Mouse (Mus musculus): ENCODE data around the gene 4930524B15Rik.
"Not testable (repeated sequence)": the region's sequence is repeated elsewhere in the genome, so short reads cannot be mapped to it uniquely, and the experiment has no call there.

The 4930524B15Rik gene

GRCm38 (mm10) chr11:31965256-31966134 lies at the start of gene 4930524B15Rik:
TSS of gene 4930524B15Rik (plus strand) at chr11:31965592.
- peak; percentile 20 for DNase-seq

- DNase-seq, result no peak
Measured at GRCm38 (mm10) chr11:31917769-31918168, 47.6 kb upstream of the 4930524B15Rik start.

- DNase-seq, result no peak
Measured at GRCm38 (mm10) chr11:31930051-31930450, 35.3 kb upstream of the 4930524B15Rik start.

GRCm38 (mm10) chr11:31935652-31936051 lies 29.7 kb upstream of the 4930524B15Rik start:
- no peak for DNase-seq

GRCm38 (mm10) chr11:31936910-31937525 lies 28.4 kb upstream of the 4930524B15Rik start:
- DNase-seq, result no peak

- peak; percentile 51 for DNase-seq
Measured at GRCm38 (mm10) chr11:31940898-31941639, 24.3 kb upstream of the 4930524B15Rik start.

DNA sequence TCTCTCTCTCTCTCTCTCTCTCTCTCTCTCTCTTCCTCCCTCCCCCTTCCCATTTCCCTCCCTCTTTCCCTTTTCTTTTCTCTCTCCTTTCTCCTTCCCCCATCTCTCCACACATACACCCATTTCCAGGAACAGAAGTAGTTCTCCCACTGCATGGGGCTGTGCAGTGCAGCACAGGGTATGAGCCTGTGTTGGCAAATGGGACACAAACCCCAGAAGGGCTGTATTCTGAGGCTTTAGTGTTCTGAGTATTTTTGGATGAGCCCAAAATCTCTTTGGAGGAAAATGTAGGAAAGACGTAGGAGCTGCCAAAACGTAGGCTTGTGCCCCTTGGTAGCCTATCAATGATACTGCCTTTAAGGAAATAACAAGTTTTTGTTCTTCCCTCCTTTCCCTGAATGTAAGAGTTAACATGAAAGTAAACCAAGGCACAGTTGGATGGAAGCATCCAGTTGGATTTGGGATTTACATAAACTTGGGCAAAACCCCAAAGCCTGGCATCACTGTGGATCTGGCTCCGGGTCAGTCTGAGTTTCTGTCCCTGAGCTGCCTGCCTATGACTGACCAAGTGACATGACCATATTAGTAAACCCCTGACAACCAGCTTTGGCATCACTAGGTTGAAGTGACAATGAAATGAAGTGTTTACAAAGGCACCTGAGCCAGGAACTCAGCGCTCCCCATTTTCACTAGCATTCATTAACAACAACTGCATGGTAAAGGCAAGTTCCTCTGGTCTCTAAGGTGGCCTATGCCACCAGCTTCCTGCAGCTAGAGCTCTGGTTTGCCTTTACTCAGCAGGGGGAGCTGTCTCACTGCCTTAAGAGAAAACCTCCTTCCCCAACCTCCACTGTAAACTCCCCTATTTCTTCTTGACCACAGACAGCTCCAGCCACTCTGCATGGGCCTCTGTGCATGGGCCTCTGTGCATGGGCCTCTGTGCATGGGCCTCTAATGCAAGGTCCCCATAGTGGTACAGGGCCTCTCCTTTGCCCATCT lies 23.5 kb upstream of the 4930524B15Rik start:
- DNase-seq, result no peak

DNA sequence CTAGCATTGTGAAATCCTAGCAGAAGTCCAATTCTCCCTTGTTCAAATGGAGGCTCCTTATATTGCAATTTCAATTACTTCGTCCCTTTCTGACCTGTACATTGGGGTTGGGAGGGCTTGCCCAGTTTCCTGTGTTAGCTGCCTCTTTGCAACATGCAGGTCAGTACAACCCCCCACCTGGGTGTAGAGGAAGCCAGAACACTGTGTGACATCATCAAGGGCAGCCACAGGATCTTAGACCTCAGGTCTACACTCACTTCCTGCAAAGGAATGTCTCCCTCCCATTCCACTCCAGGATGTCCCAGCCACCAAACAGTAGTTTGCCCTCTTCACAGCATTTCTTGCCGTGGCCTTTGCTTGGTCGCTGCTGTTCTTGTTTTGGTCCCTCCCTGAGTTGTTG lies 19.9 kb upstream of the 4930524B15Rik start:
- no peak for DNase-seq

GRCm38 (mm10) chr11:31948462-31949330 lies 16.7 kb upstream of the 4930524B15Rik start:
- no peak for DNase-seq

DNA sequence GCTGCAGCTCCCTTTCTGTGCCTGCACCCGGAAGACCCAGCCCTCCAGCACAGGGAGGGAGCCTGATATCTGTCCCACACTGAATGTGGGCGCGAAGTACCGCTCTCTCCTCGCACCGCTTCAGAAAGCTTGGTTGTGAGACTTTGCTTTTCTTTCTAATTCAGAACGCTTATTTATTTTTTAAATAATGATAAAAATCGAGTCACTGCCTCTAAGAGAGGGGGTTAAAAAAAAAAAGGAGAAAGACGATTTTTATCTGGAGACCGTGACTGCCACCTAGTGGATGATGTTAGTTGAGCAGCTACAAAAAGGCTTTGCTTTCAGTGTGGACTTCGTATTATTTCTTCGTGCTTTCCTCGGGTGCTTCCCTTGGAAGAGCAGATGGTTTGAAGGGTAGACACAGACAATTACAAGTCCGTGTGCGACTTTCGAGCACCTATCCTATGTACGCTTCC lies 16.0 kb upstream of the 4930524B15Rik start:
- DNase-seq, result peak; percentile 82

DNA sequence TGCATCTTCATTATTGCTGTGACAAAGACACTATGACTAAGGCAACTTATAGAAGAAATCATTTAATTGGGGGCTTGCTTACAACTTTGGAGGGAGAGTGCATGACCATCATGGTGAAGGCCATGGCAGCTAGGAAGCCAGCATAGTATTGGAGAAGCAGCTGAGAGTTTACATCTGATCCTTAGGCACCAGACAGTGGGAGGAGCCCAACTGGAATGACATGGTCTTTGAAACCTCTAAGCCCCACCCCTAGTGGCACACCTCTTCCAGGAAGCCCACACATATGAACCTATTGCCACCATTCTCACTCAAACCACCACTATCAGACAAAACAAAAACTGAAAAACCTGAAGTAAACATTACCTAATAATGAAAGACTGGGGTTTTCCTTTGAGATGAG lies 5.3 kb upstream of the 4930524B15Rik start:
- no peak for DNase-seq

GRCm38 (mm10) chr11:31963993-31964392 lies 1.4 kb upstream of the 4930524B15Rik start:
- DNase-seq, result no peak

DNA sequence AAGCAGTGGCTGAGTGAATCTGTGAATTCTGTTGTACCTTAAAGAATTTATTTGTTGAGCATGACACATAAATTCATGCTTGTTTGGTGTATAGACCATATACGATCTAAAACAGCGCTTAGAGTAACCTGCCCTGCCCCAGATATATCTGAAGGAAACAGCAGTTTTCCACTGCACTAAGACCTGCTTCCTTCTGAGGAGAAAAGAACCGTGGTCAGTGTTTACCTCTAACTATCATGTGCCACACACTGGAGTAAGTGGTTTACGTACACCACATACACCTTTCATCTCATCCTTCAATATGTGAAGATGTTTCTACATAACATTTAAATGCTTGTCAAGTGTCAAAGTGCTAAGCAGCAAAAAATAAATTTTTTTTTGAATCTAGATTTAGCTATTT lies 8.7 kb downstream of the 4930524B15Rik start:
- no peak for DNase-seq

DNA sequence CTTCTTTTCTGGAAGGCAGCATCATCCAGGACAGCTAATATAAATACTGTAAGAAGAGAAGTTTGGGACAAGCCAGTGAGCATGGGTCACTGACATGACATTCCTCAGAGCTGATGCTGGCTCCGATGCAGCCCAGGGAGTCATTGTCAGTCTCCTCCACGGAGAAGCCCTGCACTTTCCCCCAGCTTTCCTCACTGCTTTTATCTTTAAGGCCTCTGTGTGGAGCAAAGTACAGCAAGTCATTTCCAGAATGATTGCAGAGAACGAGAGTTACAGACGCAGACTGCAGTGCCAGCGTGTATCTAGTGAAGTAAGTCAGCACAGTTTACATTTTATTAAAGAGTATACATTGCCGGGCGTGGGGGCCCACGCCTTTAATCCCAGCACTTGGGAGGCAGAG lies 9.4 kb downstream of the 4930524B15Rik start:
- no peak for DNase-seq

- DNase-seq, result no peak
Measured at GRCm38 (mm10) chr11:31975678-31976077, 10.3 kb downstream of the 4930524B15Rik start.

DNA sequence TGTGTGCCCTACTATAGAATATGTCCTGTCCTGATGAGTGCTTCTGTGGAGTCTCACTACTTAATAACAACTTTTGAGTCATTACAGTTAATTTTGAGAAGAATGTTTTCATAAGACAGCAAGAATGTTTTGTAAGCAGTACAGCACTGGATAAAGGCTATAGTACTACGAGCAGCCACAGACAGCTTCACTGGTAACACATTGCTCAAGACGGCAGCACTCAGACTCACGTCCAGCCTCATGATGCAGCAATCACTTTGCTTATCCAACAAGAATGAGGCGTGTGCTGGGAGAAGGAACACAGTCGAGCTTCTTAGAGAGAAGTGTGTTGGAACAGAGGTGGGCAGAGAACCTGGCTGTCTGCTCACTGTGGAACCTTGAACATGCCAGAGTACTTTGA lies 10.7 kb downstream of the 4930524B15Rik start:
- DNase-seq, result no peak

GRCm38 (mm10) chr11:31980089-31980488 lies 14.7 kb downstream of the 4930524B15Rik start:
- DNase-seq, result not testable (repeated sequence)

- no peak for DNase-seq
Measured at GRCm38 (mm10) chr11:31981830-31982229, 16.4 kb downstream of the 4930524B15Rik start.

DNA sequence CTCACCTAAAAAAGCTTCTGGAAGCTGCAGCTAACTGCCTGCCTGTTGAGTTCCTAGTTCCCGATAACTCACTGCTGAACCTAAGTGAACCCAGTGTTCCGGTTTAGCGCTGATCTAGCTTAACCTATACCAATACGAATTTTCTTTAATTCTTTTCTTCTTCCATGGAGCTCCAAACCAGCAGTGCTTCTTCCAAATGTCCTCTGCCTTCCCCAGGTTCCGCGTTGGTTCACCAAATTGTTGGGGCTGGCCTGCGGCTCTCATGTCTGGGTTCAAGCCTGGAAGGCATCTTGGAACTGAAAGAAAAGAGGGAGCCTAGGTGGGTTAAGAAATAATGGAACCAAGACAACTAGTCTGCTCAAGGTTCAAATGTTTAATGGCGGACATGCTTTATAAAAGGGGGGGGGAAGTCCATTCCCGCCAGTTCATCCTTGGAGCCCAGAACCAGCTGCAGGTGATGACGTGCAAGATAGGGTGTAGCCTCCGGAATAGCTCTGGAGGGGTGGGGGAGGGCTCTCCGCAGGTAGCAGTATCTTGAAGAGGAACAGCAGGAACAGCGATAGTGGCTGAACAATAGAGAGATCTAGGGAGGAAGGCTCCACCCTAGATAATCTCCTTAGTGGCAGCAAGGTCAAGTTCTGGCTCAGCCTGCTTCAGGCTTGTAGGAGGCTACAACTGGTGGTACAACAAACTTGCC lies 17.0 kb downstream of the 4930524B15Rik start:
- DNase-seq, result not testable (repeated sequence)

DNA sequence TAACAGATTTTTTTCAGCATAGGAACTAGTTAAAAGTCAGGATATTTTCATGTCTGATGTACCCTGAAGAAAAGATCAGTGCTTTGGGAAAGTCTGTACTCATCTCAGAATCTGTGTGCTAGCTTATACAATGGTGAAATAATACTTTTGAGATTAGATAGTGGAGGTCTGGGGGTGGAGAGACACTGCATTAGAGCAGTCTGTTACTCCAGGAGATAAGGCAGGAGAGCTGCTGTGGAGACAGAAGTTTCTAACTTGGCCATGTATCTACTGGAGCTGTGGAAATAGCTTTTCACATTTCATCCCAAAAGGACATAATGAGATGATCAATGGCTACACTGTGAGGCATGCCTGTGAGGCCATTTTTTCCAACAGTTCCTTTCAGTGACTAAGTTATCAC lies 17.9 kb downstream of the 4930524B15Rik start:
- no peak for DNase-seq
